Mouse (Mus musculus): Measurements from ENCODE around the gene Fbxl8.

DNA sequence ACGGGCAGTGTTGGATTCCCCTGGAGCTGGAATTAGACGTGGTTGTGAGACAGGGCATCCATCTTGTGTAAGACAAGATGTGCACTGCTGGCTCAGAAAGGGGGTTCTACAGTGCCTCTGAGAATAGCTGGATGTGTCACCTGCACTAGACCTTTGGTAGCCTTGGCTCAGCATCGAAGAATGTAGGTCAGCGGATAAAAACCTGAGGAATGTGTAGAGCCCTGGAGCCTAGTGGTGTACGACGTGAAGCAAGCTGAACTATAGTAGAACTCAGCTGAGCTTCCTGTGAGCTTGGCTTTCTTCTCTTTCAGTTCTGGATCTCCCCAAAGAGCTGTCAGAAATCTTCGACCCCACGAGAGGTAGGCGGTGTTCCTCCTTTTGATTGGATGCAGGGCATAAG lies 39.4 kb downstream of the Fbxl8 start:
- TF ChIP-seq CTCF (IDR thresholded peaks at IDR 0.05; ENCODE audit: low read depth) (no peak), EP300 (IDR thresholded peaks at IDR 0.05; ENCODE audit: low read depth) (no peak)
